Mouse (Mus musculus) testis, adult 2 months (tissue): Measurements from ENCODE around the gene Rpl12. TPM values are rescaled to one million over a fixed set of nuclear protein-coding genes. Genes with fewer than 3 reads are reported as not detected.

Experiments
- H3K27ac ChIP-seq: fragments of 200-500 bp; 2 replicates; pipeline ENCODE4 v1.5.1; 2012; ENCODE audit warnings: low read depth, low read length; ENCODE audit not compliant: control insufficient read depth, insufficient read depth
- H3K27me3 ChIP-seq: fragments of 200-500 bp; 2 replicates; pipeline ENCODE4 v1.6.1; 2012; ENCODE audit warnings: mild to moderate bottlenecking, low read length, moderate library complexity; ENCODE audit not compliant: control insufficient read depth, insufficient read depth
- H3K36me3 ChIP-seq: fragments of 200-500 bp; 2 replicates; pipeline ENCODE4 v1.6.1; 2012; ENCODE audit warnings: mild to moderate bottlenecking, low read length; ENCODE audit not compliant: control insufficient read depth, insufficient read depth
- H3K4me1 ChIP-seq: fragments of 200-500 bp; 2 replicates; pipeline ENCODE4 v1.6.1; 2012; ENCODE audit warnings: low read length; ENCODE audit not compliant: control insufficient read depth, insufficient read depth
- H3K4me3 ChIP-seq: fragments of 200-500 bp; 2 replicates; pipeline ENCODE4 v1.5.1; 2012; ENCODE audit warnings: low read depth, mild to moderate bottlenecking, low read length, moderate library complexity, mixed read lengths; ENCODE audit not compliant: control insufficient read depth
- CTCF ChIP-seq: fragments of 200-500 bp; IDR thresholded peaks from 2 replicates; pipeline ENCODE4 v1.5.1; 2012; ENCODE audit warnings: low read depth, mild to moderate bottlenecking, inconsistent platforms, low read length, moderate library complexity; ENCODE audit not compliant: control insufficient read depth, insufficient read depth, insufficient replicate concordance
- POLR2A ChIP-seq: fragments of 200-500 bp; IDR thresholded peaks from 2 replicates; pipeline ENCODE4 v1.6.1; 2012; ENCODE audit warnings: low read depth, mild to moderate bottlenecking, inconsistent platforms, low read length, moderate library complexity; ENCODE audit not compliant: control insufficient read depth
- polyA plus RNA-seq: library from polyadenylated mRNA; depleted of rRNA; stranded (reverse); fragments of >200 nt; gene quantifications from 2 replicates; pipeline ENCODE4 v1.2.3, GENCODE M21; 2012

Rpl12 gene
- polyA plus RNA-seq, 1 experiment: 151 TPM

GRCm38 (mm10) chr2:32921235-32921634 is 40.1 kb upstream of the Rpl12 start:
- H3K4me3 ChIP-seq: no peak overlapping the region
- H3K4me1 ChIP-seq: no peaks in the 10 kb centered on the region
- no peaks in the 10 kb centered on the region for H3K36me3 ChIP-seq
- H3K27me3 ChIP-seq: no peaks in the 10 kb centered on the region
- no peak for TF ChIP-seq POLR2A
- TF ChIP-seq CTCF: no peak
- H3K27ac ChIP-seq: no peak overlapping the region

DNA sequence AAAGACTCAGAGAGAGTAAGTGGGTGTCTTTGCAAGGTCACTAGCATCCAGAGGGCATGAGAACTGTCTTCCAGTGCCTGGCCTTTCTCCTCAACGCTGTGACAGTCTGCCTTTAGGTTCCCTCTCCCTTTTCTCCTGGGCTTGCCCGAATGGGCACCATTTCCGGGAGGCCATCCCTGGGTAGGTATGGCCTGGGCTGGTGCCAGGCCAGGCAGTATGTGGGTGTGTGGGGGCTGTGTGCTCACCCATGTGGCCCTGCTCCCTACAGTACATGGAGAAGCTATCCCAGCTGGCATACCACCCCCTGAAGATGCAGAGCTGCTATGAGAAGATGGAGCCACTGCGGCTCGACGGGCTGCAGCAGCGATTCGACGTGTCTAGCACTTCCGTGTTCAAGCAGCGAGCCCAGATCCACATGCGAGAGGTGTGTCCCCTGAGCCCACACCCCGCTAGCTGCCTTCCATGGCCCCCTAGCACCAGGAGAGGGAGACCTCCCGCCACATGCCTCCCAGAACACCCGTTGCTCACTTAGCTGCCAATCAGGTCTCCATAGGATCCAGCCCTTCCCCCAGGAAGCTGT is 39.5 kb upstream of the Rpl12 start:
- TF ChIP-seq CTCF (no peak), POLR2A (no peak)
- H3K27ac ChIP-seq: no peak overlapping the region
- H3K36me3 ChIP-seq: no peaks in the 10 kb centered on the region
- no peaks in the 10 kb centered on the region for H3K4me1 ChIP-seq
- no peaks in the 10 kb centered on the region for H3K27me3 ChIP-seq
- no peak overlapping the region for H3K4me3 ChIP-seq

DNA sequence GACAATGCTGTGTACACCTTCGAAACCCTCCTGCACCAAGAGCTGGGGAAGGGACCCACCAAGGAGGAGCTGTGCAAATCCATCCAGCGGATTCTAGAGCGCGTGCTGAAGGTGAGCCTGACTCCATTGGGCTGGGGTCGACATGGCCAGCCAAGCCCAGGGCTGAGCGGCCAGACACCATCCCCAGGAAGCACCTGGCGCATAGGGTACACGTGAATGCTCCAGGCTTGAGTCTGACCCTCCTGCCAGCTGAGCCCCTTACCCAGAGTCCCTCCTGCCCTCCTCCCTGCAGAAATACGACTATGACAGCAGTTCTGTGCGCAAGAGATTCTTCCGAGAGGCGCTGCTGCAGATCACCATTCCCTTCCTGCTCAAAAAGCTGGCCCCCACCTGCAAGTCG is 38.8 kb upstream of the Rpl12 start:
- TF ChIP-seq CTCF (no peak), POLR2A (no peak)
- no peak overlapping the region for H3K4me3 ChIP-seq
- no peaks in the 10 kb centered on the region for H3K4me1 ChIP-seq
- H3K36me3 ChIP-seq: no peaks in the 10 kb centered on the region
- no peaks in the 10 kb centered on the region for H3K27me3 ChIP-seq
- no peak overlapping the region for H3K27ac ChIP-seq

DNA sequence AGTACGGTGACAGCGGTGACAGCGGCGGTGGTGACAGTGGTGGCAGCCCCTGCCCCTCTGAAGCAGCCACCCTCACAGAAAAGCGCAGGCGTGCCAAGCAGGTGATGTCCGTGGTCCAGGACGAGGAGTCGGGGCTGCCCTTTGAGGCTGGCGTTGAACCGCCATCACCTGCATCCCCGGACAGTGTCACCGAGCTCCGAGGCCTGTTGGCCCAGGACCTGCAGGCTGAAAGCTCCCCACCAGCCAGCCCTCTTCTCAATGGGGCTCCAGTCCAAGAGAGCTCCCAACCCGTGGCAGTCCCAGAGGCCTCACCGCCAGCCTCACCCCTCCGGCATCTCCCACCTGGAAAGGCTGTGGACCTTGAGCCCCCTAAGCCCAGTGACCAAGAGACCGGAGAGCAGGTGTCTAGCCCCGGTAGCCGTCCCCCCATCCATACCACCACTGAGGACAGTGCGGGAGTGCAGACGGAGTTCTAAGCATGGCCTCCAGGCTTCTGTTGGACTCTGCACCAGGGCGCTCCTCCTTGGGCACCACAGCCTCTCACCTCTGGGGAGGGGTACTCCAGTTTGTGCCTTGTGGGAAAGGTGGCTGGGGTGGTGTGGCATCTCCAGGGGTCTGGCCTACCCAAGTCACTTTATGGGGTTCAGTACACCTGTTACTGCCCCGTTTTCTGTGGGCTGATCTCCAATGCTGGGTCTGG is 37.7 kb upstream of the Rpl12 start:
- Histone ChIP-seq H3K27me3 (no peaks in the 10 kb centered on the region), H3K27ac (no peak overlapping the region), H3K36me3 (no peaks in the 10 kb centered on the region), H3K4me1 (no peaks in the 10 kb centered on the region), H3K4me3 (no peak overlapping the region)
- TF ChIP-seq POLR2A: no peak
- no peak for TF ChIP-seq CTCF

GRCm38 (mm10) chr2:32924306-32924844 is 37.0 kb upstream of the Rpl12 start:
- Histone ChIP-seq H3K36me3 (no peaks in the 10 kb centered on the region), H3K27me3 (no peaks in the 10 kb centered on the region), H3K4me3 (no peak overlapping the region), H3K27ac (no peak overlapping the region), H3K4me1 (no peaks in the 10 kb centered on the region)
- TF ChIP-seq CTCF: no peak

- no peak overlapping the region for H3K4me3 ChIP-seq
- TF ChIP-seq POLR2A: no peak
- TF ChIP-seq CTCF: no peak
- H3K27ac ChIP-seq: no peak overlapping the region
- no peaks in the 10 kb centered on the region for H3K4me1 ChIP-seq
- no peaks in the 10 kb centered on the region for H3K27me3 ChIP-seq
- no peaks in the 10 kb centered on the region for H3K36me3 ChIP-seq
Measured at GRCm38 (mm10) chr2:32926330-32927075, 34.9 kb upstream of the Rpl12 start.

DNA sequence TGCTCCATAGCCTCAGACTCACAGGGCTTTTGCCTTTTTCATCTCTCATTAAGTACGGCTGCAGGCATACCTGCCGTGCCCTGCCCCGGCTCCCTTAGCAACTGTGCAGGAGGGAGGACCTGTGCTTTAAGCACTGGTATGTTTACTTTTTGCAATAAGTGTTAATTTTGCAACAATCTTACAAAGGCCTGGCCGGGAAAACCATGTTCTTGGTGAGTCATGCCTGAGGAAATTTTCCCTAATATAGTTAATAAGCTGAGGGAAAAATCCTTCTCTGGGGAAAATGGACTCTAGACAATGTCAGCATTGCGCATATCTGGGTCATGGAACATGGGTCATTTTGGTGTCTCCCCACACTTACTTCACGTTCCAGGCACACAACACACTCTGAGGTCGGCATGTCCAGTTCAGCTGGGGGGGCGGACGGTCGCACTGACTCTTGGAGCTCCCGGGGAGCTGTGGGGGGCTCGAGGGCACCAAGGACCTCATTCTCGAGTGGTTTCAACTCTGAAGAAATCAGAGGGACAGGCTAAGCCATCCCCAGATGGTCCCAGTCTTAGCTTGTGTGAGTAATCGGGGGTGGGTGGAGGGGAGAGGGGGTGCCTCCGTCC is 33.6 kb upstream of the Rpl12 start:
- Histone ChIP-seq H3K27me3 (no peaks in the 10 kb centered on the region), H3K4me3 (no peak overlapping the region), H3K27ac (no peak overlapping the region), H3K36me3 (no peaks in the 10 kb centered on the region), H3K4me1 (no peaks in the 10 kb centered on the region)
- TF ChIP-seq POLR2A (no peak), CTCF (no peak)
